Mouse (Mus musculus) hematopoietic stem cell, adult 5-6 weeks (primary cell): ENCODE measurements around the gene Mamdc2. TPM values are rescaled to one million over a fixed set of nuclear protein-coding genes. Genes with fewer than 3 reads are reported as not detected.
A peak's percentile ranks its signal among the peaks of the same experiment; 100 is the strongest.

ENCODE experiments used
- ATAC-seq, 2 experiments: fragments of 125-278 bp in 1 of 2; replicated peaks in 1 of 2; 2 replicates each; pipeline ENCODE4 v1.8.0; 2016 to 2017; ENCODE audit warnings: inconsistent platforms in 2 of 2, mild to moderate bottlenecking in 2 of 2, moderate number of reproducible peaks in 2 of 2, low read depth in 1 of 2, moderate TSS enrichment in 1 of 2; ENCODE audit not compliant: low FRiP score in 2 of 2, poor library complexity in 2 of 2, severe bottlenecking in 2 of 2, insufficient read depth in 1 of 2, low TSS enrichment in 1 of 2
- total RNA-seq: library from RNA; stranded (forward); fragments of 172-1452, 232-1000 nt; gene quantifications from 2 replicates; pipeline ENCODE4 v1.2.3, GENCODE M21; 2017

Gene Mamdc2
- total RNA-seq, 1 experiment from 2014 or later = 11.1 TPM

DNA sequence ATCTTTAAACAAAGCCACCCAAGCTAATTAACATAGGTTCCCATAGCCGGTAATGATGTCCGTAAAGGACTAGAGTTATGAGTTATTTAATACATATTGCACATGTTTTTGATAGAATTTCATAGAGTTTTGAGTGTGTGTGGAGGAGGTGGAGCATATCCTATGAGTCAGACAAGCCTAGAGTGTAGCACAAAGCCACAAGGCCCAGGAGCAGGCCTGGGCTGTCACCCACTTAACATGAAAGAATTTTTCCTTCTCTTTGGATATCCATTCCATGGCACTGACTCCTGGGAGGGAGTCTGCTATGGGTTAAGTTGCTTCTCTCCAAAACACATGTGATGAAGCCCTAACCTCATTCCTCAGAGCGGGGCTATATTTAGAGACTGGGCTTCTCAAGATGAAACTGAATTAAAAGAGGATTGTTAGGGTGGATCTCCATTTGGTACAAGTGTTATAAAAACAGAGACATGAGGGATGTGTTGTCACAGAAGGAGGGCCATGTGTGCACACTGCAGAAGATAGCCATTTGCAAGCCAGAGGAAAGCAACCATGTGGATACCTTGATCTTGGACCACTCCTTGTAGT is 121.1 kb downstream of the Mamdc2 start:
- no peak for ATAC-seq

DNA sequence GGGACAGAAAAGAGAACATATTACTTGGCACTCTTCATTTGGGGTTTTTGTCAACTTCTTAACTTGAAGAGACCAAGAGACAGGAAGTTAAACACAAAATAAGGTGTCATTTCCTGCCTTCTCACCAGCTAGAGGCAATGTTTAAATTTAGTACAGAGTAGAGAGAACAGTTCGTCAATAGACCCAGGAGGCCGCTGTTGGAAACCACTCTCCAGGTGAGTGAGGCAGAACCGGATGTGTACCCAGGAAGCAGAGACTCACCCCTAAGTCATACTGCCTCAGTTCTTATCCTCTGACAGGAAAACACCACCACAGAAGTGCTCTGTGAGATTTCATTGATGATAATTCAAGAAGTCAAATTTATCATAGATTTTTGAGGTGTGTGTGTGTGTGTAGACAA is 125.1 kb downstream of the Mamdc2 start:
- peak; percentile 86 to 96 for ATAC-seq

DNA sequence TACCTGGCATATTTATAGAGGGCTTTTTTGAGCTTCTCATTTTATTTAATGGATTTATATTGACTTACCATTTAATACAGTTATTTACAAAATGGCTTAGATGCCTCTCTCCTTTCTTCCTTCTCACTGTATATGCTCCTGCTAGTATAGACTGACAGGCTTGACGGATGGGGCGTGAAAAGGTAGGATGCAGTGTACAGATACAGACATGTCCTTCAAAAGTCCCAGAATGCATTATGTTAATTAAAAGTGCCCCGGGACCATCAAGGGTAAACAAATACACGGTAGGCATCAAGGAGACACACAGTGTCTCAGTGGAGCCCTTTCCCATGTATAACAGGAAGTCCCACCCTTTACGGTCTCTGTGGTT is 130.3 kb downstream of the Mamdc2 start:
- ATAC-seq = no peak

DNA sequence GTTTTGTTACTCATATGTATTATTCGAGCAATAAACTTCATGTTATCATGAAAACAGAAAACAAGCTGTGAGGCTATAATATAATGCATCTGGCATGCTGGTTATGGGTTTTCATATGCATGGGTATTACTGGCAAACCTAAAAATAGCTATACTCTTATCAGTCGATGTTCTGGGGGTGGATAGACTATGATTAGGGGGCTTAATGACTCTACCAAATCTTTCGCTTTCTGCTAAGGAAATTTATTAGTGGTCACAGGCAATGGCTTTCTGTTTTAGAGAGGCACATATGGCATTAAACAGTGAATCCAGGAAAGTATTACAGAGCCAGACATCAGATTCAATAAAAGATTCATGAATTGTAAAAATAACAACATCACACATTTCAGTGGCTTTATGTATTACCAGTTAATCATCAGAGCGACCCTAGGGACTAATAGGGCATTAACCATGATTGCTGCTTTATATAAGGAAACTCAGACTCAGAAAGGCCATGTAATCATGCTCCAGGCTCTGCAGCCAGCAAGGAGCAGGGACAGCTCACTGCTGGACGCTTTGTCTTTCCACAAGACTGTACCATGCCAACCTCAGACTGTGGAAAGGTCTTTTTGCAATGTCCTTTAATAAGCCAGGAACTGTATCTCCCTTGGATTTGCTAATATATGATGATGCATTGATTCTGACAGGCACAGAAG is 130.8 kb downstream of the Mamdc2 start:
- ATAC-seq = no peak

DNA sequence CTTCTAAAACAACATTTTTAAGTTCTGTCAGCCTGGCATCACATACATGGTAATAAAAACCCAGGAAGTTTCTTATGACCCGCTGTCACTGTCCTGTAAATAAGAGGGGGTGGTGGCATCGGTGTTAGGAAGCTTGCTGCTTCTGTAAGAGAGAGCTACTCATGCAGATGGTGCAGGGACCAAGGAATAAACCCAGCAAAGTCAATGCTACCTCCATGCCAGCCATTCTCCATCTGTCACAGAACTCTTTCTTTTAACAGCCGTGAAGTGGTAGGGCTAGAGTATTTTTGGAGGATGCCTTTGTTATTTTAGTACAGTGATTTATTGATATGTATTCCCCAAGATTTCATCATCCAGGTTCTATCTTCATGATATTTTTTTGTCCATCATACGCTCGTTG is 131.4 kb downstream of the Mamdc2 start:
- no peak for ATAC-seq

DNA sequence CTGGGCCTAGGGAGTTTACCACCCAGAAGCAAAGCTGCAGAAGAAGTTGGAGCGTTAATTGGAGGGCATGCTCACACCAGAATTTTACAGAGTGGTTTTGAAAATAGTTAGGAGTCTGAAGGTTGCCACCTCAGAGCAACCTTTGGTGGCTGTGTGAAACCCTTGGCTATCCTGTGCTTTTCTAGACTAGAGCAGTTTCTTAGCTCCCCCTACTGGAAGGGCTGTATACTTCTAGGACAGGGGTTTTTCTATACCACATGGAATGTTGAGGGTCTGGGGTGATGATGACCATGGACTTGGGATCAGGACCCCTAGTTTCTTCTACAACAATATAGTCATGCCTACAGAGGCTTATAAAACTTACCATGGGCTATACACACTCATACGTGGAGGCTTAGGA is 138.3 kb downstream of the Mamdc2 start:
- ATAC-seq = no peak

DNA sequence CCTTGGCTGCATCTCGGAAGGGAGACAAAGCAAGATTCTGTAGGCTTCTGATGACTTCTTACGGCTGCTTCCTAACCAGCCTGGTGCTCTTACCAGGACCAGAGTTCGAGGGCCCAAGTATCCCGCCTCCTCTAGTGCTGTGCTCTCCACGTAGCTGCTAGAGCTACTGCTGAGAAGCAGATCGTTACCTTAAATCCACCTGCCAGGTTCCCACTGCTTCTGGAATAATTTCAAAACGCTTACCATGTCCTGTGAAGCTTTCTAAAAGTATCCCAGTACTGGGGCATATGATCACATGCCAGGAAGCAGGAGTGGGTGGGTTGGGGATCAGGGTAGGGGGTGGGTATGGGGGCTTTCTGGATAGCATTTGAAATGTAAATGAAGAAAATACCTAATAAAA is 141.6 kb downstream of the Mamdc2 start:
- no peak for ATAC-seq

DNA sequence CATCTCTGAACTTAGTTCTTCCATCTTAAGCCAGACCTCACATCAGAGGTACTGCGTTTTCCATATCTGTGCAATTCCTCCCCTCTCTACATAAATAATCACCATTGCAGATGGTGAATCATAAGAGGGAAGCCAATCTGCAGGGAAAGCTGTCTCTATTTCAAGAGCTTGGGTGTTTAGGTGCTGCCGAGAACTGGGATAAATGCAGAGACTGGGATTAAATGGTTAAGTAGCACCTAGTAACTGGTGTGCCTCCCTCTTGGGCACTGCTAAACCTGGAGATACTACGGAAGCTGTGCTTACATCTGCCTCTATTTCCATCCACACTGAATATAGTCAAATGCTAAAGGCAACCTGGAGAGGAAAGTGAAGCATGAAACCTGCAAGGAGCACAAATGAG is 148.3 kb downstream of the Mamdc2 start:
- ATAC-seq = no peak

DNA sequence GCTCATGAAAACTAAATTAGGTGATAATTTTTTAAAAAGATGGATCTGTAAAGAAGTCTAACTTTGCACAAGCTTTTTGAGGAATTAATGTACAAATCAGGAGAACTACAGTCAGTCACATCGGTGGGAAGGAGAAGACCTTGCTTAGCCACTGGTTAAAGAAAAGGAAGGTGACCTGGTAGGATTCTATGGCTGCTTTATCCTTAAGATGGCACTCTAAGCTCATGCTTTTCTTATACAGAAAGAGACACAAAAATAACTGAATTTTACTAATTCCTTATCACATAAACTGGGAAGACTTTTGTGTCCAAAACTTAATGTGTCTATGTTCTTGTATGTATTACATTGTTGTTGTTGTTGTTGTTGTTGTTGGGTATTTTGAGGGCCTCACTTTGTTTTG is 149.3 kb downstream of the Mamdc2 start:
- no peak for ATAC-seq

DNA sequence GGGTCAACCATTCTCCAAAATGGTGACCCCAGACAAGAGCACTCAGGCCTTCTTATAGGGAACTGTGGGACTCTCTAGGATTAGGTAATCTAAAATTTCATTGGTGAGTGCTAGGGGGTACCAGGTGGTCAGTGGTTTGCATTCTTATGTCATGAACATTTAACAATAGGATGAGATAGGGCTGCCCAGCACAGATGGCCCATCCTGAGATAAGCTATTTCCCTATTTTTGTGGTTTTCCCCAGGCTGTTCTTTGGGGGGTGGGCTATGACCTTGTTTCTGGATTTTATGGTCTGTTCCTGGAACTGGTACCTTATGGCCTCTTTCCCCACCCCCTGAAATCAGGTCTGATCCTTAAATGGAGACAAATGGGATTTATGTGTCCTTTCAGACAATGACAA is 151.1 kb downstream of the Mamdc2 start:
- ATAC-seq = no peak

DNA sequence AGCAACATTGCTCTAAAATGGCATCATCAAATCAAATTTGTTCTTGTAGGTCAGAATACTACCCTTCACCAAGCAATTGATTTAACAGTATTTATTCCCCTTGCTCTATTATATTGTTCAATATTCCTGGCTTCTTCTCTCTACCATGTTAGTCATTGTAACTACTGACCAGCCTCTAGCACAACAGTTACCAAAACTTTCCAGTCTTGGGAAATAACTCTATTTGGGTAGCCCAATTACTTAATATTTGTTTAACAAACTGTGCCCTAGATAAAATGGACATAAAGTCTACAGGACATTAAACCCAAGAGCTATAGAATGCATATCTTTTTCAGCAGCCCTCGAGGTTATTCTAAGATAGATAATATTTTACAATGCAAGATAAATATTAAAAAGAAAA is 159.0 kb downstream of the Mamdc2 start:
- ATAC-seq = no peak

DNA sequence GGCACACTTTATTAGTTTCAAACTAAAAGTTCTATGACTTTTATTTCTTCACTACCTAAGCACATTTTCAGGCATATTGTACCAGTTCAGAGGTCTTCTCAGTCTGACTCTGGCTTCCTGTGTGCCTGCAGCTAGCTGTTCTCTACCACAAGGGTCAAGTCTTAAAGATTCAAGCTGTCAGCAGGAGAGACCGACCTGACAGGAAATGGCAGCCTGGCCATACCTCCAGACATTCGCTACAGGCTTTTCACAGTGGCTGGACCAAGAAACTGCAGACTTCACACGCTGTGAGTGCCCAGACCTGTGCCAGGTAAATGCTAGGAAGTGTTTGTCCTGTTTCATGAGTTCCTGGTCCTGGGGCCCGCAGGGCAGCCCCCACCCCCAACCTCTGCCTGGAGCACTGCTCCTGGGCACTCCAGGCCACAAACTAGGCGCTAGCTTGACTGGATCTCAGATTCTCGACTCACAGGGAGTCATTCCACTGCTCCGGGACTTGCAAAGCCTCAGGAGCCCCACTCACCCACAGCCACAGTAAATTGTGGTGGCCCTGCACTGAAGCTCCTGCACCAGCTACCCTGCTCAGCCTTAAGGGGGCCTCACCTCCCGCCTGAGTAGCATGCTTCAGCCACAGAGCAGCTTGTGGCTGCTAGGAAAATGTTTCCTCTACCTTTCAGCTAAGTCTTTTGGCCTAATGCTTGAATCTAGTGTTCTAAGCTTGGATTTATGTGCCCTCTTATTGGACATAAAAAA is 166.2 kb downstream of the Mamdc2 start:
- no peak for ATAC-seq

DNA sequence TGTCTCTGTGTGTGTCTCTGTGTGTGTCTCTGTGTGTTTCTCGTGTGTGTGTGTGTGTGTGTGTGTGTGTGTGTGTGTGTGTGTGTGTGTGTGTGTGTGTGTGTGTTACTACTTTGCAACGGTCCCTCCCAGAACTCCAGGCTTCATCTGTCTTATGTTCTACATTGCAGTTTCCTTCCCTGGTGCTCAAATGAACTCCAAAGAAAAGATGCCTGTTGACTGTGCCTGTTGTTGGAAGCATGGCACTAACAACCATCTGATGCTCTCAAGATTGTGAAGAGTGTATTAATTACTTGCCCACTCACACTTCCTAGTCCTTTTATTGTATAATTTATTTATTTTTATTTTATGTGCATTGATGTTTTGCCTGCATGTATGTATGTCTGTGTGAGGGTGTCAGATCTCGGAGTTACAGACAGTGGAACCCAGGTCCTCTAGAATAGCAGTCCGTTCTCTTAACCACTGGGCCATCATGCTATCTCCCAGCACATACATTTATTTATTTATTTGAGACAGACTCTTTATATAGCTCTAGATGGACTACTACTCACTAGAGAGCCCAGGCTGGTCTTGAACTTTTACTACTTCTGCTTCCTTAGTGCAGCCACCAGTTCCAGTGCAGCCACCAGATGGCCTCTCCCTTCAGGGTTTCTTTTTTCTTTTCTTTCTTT is 174.1 kb downstream of the Mamdc2 start:
- no peak for ATAC-seq

DNA sequence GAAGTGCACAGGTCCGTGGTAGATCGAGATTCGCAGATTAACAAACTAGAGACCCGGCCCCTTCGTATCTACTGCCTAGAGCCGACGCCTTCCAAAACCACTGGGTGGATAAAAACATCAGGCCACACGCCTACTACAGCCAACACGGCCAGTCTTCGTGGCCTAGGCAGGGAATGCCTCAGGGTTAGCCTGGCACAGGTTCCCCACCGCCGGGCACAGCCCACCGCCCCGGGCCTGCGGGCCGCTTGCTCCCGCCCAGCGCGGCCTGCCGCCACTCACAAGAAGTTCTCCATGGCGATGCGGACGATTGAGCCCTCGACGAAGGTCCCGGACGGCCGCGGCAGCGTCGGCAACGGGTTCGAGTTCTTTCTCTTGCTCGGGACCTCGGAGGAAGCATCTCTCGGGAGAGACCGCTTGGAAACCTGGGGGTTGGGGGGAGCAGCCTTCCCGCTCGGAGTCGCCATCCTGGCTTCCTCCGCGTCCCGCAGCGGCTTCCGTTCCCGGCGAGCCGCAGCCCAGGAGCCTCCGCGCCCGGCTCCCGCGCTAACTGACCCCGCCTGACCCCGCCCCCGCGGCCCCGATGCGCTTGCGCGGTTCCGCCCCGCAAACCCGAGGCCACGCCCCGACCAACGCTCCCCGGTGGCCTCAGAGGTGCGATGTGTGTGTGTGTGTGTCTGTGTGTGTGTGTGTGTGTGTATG is 174.7 kb downstream of the Mamdc2 start, which contains the start of gene Smc5:
Smc5 (minus strand) TSS at position 543 of the 699 bp plus-strand sequence.
- ATAC-seq = peak; percentile 66 to 82; a peak in 3 of 4 replicates

DNA sequence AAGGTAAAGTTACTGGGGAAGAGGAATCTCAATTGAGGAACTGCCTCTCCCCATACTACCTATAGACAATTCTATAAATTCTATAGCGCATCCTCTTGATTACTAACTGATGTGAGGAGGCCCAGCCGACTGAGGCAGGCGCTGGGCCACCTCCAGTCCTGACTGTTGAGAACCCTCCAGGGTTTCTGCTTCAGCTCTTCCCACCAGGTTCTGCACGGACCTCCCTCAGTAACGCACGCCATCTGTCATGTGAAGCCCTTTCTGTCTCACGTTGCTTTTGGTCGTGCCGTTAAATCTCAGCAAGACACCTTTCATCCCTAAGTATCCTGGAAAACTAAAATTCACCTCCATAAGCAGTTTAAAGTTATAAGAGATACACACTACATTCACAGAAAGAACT is 191.5 kb downstream of the Mamdc2 start:
- no peak for ATAC-seq
